Mouse (Mus musculus): Measurements from ENCODE around the gene Ankrd27.

Gene Ankrd27

GRCm38 (mm10) chr7:35640072-35640471 lies 54.0 kb downstream of the Ankrd27 start:
- DNase-seq (ENCODE audit: low read depth, low spot score), result no peak

GRCm38 (mm10) chr7:35646317-35647081 lies 60.5 kb downstream of the Ankrd27 start:
- no peak for DNase-seq (ENCODE audit: low read depth, low spot score)

- peak; percentile 93 for DNase-seq (ENCODE audit: low read depth, low spot score)
These were observed 61.2 kb downstream of the Ankrd27 start, which contains the start of gene Pdcd5 for GRCm38 (mm10) chr7:35647101-35647698. TSS of gene Pdcd5 (minus strand) at chr7:35647521.

- DNase-seq (ENCODE audit: low read depth, low spot score), result no peak
These were observed 62.4 kb downstream of the Ankrd27 start for GRCm38 (mm10) chr7:35648239-35649069.

- no peak for DNase-seq (ENCODE audit: low read depth, low spot score)
These were observed 63.0 kb downstream of the Ankrd27 start for GRCm38 (mm10) chr7:35649071-35649470.

- DNase-seq (ENCODE audit: low read depth, low spot score), result no peak
These were observed 64.8 kb downstream of the Ankrd27 start for GRCm38 (mm10) chr7:35650716-35651410.

- no peak for DNase-seq (ENCODE audit: low read depth, low spot score)
These were observed 65.7 kb downstream of the Ankrd27 start for GRCm38 (mm10) chr7:35651583-35652270.

GRCm38 (mm10) chr7:35657829-35658228 lies 71.8 kb downstream of the Ankrd27 start:
- no peak for DNase-seq (ENCODE audit: low read depth, low spot score)

- no peak for DNase-seq (ENCODE audit: low read depth, low spot score)
These were observed 73.1 kb downstream of the Ankrd27 start for GRCm38 (mm10) chr7:35659173-35659572.

GRCm38 (mm10) chr7:35663790-35664376 lies 77.8 kb downstream of the Ankrd27 start:
- DNase-seq (ENCODE audit: low read depth, low spot score), result no peak

GRCm38 (mm10) chr7:35668066-35669041 lies 82.3 kb downstream of the Ankrd27 start:
- peak; percentile 59 for DNase-seq (ENCODE audit: low read depth, low spot score)

- no peak for DNase-seq (ENCODE audit: low read depth, low spot score)
These were observed 92.9 kb downstream of the Ankrd27 start for GRCm38 (mm10) chr7:35678976-35679375.

- no peak for DNase-seq (ENCODE audit: low read depth, low spot score)
These were observed 95.5 kb downstream of the Ankrd27 start for GRCm38 (mm10) chr7:35681559-35681958.

- DNase-seq (ENCODE audit: low read depth, low spot score), result no peak
These were observed 97.5 kb downstream of the Ankrd27 start for GRCm38 (mm10) chr7:35683409-35684122.

- DNase-seq (ENCODE audit: low read depth, low spot score), result no peak
These were observed 100.2 kb downstream of the Ankrd27 start for GRCm38 (mm10) chr7:35686216-35686615.

- no peak for DNase-seq (ENCODE audit: low read depth, low spot score)
These were observed 100.7 kb downstream of the Ankrd27 start for GRCm38 (mm10) chr7:35686756-35687155.

- DNase-seq (ENCODE audit: low read depth, low spot score), result no peak
These were observed 101.2 kb downstream of the Ankrd27 start for GRCm38 (mm10) chr7:35687229-35687628.

- DNase-seq (ENCODE audit: low read depth, low spot score), result no peak
These were observed 102.2 kb downstream of the Ankrd27 start for GRCm38 (mm10) chr7:35688276-35688675.
